Mouse (Mus musculus): ENCODE measurements around the gene Mettl8.

Gene Mettl8

DNA sequence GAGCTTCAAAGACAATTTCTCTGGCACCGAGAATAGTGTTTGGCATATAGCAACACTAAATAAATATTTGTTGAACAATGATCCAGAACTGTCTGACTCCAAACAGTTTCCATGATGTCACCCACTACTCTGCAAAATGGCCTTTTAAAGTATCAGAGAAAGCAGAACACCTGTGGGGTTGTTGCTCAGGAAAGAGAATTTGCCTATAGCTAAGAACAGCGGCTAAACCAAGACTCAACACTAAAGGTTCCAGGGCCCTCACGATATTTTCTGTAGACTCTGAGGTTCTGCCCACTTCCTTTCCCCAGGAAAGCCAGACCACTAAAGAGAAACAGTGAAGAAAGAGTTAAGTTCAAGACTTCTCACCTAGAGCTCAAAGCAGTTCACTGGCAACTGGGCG is 122.4 kb downstream of the Mettl8 start:
- DNase-seq (ENCODE audit: inconsistent ontology term), result no peak

DNA sequence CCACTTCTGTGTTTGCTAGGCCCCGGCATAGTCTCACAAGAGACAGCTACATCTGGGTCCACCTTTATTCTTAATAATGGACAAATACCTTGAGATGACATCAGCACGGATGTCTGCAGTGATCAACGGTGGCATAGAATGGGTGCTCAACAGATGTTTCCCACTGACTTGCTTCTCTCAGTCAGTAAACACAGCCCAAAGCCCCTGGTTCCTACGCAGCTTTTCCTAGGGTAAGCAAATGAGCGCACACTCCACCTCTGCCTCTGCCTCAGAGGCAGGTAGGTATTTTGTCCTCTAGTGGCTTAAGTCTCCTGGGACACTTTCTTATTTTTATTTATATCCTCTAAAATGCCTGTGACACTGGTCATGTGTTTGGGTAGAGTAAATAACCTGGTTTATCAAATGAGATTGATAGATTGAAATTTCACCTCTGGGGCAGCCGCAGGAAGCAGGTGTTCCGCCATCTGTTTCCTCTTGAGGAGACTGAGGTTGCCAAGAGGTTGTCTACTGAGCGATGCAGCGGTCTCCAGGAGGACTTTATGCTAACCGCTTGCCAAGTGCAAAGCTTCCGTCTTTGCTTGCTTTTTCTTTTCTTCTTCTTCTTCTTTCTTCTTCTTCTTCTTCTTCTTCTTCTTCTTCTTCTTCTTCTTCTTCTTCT is 124.6 kb downstream of the Mettl8 start:
- no peak for DNase-seq (ENCODE audit: inconsistent ontology term)

GRCm38 (mm10) chr2:70929714-70930113 is 125.7 kb downstream of the Mettl8 start:
- DNase-seq (ENCODE audit: inconsistent ontology term), result no peak

GRCm38 (mm10) chr2:70924049-70924448 is 131.3 kb downstream of the Mettl8 start:
- no peak for DNase-seq (ENCODE audit: inconsistent ontology term)

DNA sequence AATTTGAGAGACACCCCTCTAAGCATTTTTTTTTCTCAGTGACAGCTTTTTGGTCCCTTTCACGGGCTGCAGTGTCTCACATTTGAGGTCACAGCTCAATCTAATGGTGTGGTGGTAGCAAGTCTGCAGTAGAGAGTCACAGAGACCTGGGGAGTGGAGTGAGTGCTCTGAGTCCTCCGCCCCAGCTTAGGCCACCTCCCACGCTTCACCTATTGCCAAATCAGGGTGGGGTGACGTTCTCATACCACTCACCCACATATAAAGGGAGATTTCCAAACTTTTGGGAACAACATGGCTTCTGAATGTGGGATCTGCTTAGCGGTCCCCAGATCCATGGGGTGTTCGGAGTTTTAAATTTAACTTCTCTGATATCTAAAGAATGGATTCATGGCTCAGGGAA is 132.6 kb downstream of the Mettl8 start:
- DNase-seq (ENCODE audit: inconsistent ontology term), result no peak

DNA sequence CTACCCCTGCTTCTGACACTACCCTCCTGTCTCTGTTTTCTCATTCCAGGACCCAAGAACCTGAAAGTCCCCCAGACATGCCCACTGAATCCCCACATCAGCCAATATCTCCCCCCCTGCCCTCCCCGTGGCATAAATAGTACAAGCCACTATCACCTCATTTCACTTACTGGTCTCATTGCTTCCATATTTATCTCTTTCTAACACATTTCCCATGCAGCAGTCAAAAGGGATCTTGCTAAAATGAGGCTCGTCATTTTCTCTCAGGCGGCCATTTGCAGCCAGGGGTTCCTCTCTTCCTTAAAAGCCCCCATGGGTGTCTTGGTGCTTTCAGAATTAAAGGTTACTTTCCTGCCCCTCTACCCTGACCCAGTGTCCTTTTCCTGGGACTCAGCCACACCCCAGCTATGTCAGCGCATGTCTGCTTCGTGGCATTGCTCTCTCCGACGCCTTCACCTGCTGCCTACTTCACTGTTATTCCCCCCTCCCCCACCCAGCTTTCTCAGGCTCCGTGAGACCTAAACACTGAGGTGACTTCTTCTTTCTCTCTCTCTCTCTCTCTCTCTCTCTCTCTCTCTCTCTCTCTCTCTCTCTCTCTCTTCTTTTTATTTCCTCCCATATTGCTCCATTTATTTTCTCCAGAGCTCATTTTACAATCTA is 134.3 kb downstream of the Mettl8 start:
- DNase-seq (ENCODE audit: inconsistent ontology term), result no peak

- DNase-seq (ENCODE audit: inconsistent ontology term), result peak; percentile 73
These were observed 135.4 kb downstream of the Mettl8 start for GRCm38 (mm10) chr2:70919913-70920522.

DNA sequence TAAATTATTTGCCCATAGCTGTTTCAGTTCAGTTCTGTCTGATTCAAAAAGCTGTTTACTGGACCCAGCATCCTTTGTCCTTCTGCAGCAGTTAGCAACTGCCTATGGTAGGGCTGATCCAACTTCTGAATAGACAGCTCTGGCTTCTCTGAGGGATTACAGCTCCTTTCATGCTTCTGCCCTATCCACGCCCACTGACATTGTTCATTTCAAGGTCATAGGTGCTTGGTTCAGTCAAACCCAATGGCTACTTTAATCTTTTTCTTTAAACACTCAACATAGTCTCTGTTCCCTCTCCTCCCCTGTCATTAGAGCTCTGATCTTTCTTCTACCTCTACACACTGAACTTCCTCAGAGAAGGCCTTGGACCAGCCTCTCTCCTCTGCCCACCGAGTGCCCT is 136.9 kb downstream of the Mettl8 start:
- DNase-seq (ENCODE audit: inconsistent ontology term), result no peak

Data from Muller cell, postnatal 12 days (primary cell).